Mouse (Mus musculus) ovary, adult 18-20 months (tissue): ENCODE results near the gene Zfp973.
"Not testable (repeated sequence)": the region's sequence is repeated elsewhere in the genome, so short reads cannot be mapped to it uniquely, and the experiment has no call there.

Source experiments
- DNase-seq: peaks from one replicate; pipeline ENCODE4 v3.0.0; 2022; ENCODE audit warnings: low spot score, mixed read lengths

Gene Zfp973

DNA sequence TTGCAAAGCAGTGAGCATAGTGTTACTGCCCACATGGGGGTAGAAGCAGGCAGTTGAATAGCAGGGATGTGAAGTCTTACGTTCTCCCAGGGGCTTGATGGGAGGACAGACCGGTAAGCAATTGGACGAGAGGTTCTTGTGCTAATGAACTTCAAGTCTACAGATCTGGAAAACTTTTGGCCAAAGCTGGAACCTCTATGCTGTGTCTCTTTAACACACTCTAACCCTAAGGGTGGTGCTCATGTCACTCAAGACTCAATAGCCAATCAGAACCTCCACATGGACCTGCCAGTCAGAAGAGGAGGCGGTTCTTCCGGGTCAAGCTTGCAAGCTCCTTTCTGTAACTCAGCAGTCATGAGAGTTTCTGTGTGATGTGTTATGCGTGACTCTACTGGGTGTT is at the start of gene Zfp973:
Gene Zfp973, plus strand, starts transcription at position 301 of the 400 bp plus-strand sequence.
- not testable (repeated sequence) for DNase-seq

- not testable (repeated sequence) for DNase-seq
These were observed 34.1 kb upstream of the Zfp973 start, which contains the start of gene Gm14308 for GRCm38 (mm10) chr2:176636244-176636643. Gm14308 (minus strand) TSS chr2:176636344.

DNA sequence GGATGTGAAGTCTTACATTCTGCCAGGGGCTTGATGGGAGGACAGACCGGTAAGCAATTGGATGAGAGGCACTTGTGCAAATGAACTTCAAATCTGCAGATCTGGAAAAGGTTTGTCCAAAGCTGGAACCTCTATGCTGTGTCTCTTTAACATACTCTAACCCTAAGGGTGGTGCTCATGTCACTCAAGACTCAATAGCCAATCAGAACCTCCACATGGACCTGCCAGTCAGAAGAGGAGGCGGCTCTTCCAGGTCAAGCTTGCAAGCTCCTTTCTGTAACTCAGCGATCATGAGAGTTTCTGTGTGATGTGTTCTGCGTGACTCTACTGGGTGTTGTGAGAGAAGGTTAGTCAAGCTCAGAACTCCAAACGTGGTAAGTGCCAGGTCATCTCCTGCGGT is 37.7 kb downstream of the Zfp973 start, which contains the start of gene Gm14305:
Gene Gm14305, plus strand, starts transcription at position 278 of the 400 bp plus-strand sequence.
- DNase-seq: peak; percentile 1
